Mouse (Mus musculus): ENCODE measurements around the gene Cpt1a. TPM values are rescaled to one million over a fixed set of nuclear protein-coding genes. Genes with fewer than 3 reads are reported as not detected.

Gene Cpt1a
- polyA plus RNA-seq, 1 experiment = 24.1 TPM

DNA sequence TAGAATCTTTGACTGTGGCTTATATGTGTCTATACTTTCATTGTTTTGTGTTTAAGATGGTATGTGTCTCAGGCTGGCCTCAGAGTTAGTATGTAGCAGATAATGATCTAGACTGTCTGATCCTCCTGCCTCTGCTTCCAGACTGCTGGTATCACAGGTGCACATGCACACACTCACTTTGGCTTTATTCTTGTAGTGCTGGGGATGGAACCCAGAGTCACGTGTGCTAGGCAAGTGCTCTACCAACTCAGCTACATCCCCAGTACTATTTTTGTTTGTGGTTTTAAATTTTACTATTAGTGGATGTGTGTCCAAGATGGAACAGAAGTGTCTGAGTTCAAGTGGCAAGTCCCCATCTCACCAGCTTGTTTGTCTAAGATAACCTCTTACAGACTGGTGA, 29.1 kb upstream of the Cpt1a start:
- 94% methylated on average over 1 of the region's 1 CpGs for WGBS
- no peak for TF ChIP-seq POLR2A (IDR thresholded peaks at IDR 0.05; ENCODE audit: borderline replicate concordance, insufficient read depth, low read length)
- TF ChIP-seq CTCF (IDR thresholded peaks at IDR 0.05; ENCODE audit: borderline replicate concordance, insufficient read depth, low read depth, low read length) = no peak

DNA sequence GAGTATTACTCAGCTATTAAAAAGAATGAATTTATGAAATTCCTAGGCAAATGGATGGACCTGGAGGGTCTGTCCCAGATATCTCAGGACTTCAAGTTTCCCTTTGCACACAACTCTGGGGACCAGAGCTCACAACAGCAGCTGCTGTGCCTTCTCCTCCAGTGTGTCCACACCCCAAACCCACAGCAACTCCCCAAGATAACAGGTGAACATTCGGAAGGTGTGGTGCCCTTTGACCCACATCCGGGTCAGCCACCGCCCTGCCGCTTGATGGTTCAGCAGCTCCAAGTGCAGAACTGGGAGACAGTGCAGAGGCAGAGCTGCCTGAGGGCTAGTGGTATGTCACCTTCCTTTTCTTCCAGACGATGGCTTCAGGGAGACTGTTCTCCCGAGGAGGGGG, 26.9 kb upstream of the Cpt1a start:
- no peak for DNase-seq
- TF ChIP-seq CTCF (IDR thresholded peaks at IDR 0.05; ENCODE audit: borderline replicate concordance, insufficient read depth, low read depth, low read length) (no peak), POLR2A (IDR thresholded peaks at IDR 0.05; ENCODE audit: borderline replicate concordance, insufficient read depth, low read length) (no peak)
- Histone ChIP-seq H3K27me3 (ENCODE audit: control insufficient read depth, insufficient read depth, low read length) (no peaks in the 10 kb centered on the region), H3K4me3 (replicated peaks; ENCODE audit: insufficient read depth, low read depth, low read length) (no peak overlapping the region), H3K4me1 (ENCODE audit: control insufficient read depth, insufficient read depth, low read length) (no peaks in the 10 kb centered on the region), H3K27ac (ENCODE audit: insufficient read depth, low read length) (no peak overlapping the region)
- WGBS = 83% methylated on average over 6 of the region's 6 CpGs

More for the DNA sequence above, 29.1 kb upstream of the Cpt1a start:
- Histone ChIP-seq H3K27ac (ENCODE audit: insufficient read depth, low read length) (no peak overlapping the region), H3K4me3 (replicated peaks; ENCODE audit: insufficient read depth, low read depth, low read length) (no peak overlapping the region), H3K27me3 (ENCODE audit: control insufficient read depth, insufficient read depth, low read length) (no peaks in the 10 kb centered on the region), H3K4me1 (ENCODE audit: control insufficient read depth, insufficient read depth, low read length) (peaks cover 4% of the 10 kb centered on the region; the same call in 1 of the 2 replicates)
- no peak for DNase-seq

DNA sequence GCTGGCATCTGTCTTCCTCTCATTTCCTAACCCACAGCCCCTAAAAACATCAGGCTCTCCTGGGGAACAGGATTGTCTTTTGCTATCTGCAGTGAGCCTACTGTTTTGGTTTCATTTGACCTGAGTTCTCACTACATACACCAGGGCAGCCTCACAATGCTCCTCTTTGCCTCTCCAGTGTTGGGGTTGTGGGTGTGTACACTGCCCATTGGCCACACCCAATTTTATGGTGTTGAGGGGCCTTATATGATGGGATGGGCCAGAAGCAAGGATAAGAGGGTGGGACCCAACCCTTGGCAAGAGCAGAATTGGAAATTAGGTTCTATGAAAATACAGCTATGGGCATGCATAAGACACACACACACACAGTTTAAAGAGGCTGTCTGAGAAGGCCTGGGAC, 25.1 kb upstream of the Cpt1a start:
- DNase-seq = no peak
- no peaks in the 10 kb centered on the region for H3K27me3 ChIP-seq (ENCODE audit: control insufficient read depth, insufficient read depth, low read length)
- no peak overlapping the region for H3K27ac ChIP-seq (ENCODE audit: insufficient read depth, low read length)
- TF ChIP-seq CTCF (IDR thresholded peaks at IDR 0.05; ENCODE audit: borderline replicate concordance, insufficient read depth, low read depth, low read length) = no peak
- TF ChIP-seq POLR2A (IDR thresholded peaks at IDR 0.05; ENCODE audit: borderline replicate concordance, insufficient read depth, low read length) = no peak
- H3K4me3 ChIP-seq (replicated peaks; ENCODE audit: insufficient read depth, low read depth, low read length) = no peak overlapping the region
- no peaks in the 10 kb centered on the region for H3K4me1 ChIP-seq (ENCODE audit: control insufficient read depth, insufficient read depth, low read length)

DNA sequence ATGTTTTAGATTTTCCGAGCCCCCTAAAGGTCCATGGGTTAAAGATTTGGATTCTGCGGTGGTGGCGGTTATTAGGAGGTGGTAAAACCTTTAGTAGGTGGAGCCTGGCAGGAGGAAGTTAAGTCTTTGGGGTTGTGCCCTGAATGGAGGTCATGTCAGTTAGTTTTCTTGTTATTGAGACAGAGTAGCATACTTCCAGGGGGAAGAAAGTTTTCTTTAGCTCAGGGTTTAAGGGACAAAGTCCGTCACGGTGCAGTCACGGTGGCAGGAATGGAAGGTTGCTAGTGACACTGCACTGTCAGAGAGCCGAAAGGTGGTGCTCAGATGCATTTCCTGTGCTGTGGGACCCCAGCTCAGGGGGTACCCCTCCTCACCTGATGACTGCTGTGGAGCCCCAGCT, 24.4 kb upstream of the Cpt1a start:
- DNase-seq = no peak
- TF ChIP-seq CTCF (IDR thresholded peaks at IDR 0.05; ENCODE audit: borderline replicate concordance, insufficient read depth, low read depth, low read length) (no peak), POLR2A (IDR thresholded peaks at IDR 0.05; ENCODE audit: borderline replicate concordance, insufficient read depth, low read length) (no peak)
- Histone ChIP-seq H3K27me3 (ENCODE audit: control insufficient read depth, insufficient read depth, low read length) (no peaks in the 10 kb centered on the region), H3K4me3 (replicated peaks; ENCODE audit: insufficient read depth, low read depth, low read length) (no peak overlapping the region), H3K4me1 (ENCODE audit: control insufficient read depth, insufficient read depth, low read length) (no peaks in the 10 kb centered on the region), H3K27ac (ENCODE audit: insufficient read depth, low read length) (no peak overlapping the region)
- 88% methylated on average over 7 of the region's 7 CpGs for WGBS

DNA sequence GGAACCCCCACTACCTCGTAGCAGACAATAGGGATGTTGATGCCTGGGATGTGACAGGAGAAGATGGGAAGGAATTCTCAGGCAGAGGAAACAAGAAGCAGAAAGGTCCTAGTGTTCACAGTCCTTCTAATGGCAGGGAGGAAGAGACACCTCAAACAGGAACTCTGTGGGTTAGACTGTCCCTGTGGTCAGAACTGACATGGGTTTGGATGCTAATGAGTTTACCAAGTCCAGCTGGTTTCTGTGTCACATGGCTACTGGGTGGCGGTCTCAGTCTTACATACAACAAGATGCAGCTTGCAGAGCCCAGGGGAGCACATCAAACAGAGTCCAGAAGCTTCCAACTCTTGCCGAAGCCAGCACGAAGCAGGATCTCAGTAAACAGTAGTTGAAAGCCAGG, 18.1 kb upstream of the Cpt1a start:
- Histone ChIP-seq H3K27me3 (ENCODE audit: control insufficient read depth, insufficient read depth, low read length) (no peaks in the 10 kb centered on the region), H3K27ac (ENCODE audit: insufficient read depth, low read length) (no peak overlapping the region), H3K4me3 (replicated peaks; ENCODE audit: insufficient read depth, low read depth, low read length) (no peak overlapping the region), H3K4me1 (ENCODE audit: control insufficient read depth, insufficient read depth, low read length) (no peaks in the 10 kb centered on the region)
- DNase-seq = no peak
- 60% methylated on average over 4 of the region's 4 CpGs for WGBS
- TF ChIP-seq CTCF (IDR thresholded peaks at IDR 0.05; ENCODE audit: borderline replicate concordance, insufficient read depth, low read depth, low read length) (no peak), POLR2A (IDR thresholded peaks at IDR 0.05; ENCODE audit: borderline replicate concordance, insufficient read depth, low read length) (no peak)

DNA sequence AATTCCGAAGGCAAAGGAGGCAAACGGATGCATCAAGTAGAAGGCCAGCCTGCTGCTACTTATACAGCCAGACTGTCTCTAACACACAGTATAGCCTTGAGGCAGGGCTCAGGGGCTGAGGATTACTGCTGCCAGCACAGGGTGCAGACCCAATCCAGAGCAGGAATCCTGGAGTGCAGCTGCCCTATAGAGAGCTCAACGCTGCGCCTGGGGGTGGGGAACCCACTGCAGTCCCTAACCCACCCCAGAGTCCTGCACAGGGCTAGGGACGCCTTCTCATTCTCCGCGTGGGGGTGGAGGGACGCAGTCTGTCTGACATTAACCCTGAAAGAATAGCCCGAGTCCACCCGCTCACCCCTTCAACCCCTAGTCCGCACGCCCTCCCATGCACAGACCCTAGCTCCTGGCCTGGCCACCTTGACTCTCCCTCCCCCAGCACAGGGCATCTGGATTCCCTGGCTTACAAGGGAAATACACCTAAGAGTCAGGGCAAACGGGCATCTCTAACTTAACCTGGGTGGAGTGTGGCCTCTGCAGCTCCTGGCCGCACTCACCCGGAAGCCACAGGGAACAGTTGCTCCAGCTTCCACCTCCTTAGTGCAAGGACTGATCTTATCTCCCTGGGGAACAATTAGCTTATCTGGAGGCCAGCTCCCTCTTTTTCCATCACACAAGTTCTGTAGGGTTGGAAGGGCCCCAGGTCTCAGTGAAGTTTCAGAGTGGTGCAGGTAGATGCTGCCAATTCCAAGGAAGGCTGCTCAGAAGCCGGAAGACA, 14.8 kb upstream of the Cpt1a start:
- Histone ChIP-seq H3K4me3 (replicated peaks; ENCODE audit: insufficient read depth, low read depth, low read length) (no peak overlapping the region), H3K4me1 (ENCODE audit: control insufficient read depth, insufficient read depth, low read length) (no peaks in the 10 kb centered on the region), H3K27ac (ENCODE audit: insufficient read depth, low read length) (no peak overlapping the region), H3K27me3 (ENCODE audit: control insufficient read depth, insufficient read depth, low read length) (no peaks in the 10 kb centered on the region)
- DNase-seq = no peak
- WGBS = 62% methylated on average over 16 of the region's 16 CpGs
- no peak for TF ChIP-seq POLR2A (IDR thresholded peaks at IDR 0.05; ENCODE audit: borderline replicate concordance, insufficient read depth, low read length)

DNA sequence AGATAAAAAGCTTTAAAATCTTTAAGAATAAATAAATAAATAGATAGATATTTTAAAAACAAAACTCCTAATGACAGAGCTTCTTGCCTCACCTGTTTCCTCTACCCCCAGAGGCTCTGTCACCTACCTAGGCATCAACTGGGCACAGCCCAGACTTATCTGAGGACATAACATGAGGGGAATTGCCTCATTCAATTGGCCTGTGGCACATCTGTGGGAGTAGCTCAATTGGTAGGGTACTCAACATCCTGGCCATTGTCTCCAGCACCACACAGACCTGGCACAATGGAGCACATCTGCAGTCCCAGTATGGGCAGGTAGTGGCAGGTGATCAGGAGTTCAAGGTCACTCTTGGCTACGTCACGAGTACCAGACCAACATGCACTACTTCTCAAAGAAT, 2.8 kb upstream of the Cpt1a start:
- Histone ChIP-seq H3K27me3 (ENCODE audit: control insufficient read depth, insufficient read depth, low read length) (no peaks in the 10 kb centered on the region; the same call in 1 of the 2 replicates), H3K4me1 (ENCODE audit: control insufficient read depth, insufficient read depth, low read length) (no peaks in the 10 kb centered on the region), H3K27ac (ENCODE audit: insufficient read depth, low read length) (no peak overlapping the region), H3K4me3 (replicated peaks; ENCODE audit: insufficient read depth, low read depth, low read length) (no peak overlapping the region)
- WGBS = 98% methylated on average over 2 of the region's 2 CpGs
- TF ChIP-seq CTCF (IDR thresholded peaks at IDR 0.05; ENCODE audit: borderline replicate concordance, insufficient read depth, low read depth, low read length) (no peak), POLR2A (IDR thresholded peaks at IDR 0.05; ENCODE audit: borderline replicate concordance, insufficient read depth, low read length) (no peak)
- no peak for DNase-seq

DNA sequence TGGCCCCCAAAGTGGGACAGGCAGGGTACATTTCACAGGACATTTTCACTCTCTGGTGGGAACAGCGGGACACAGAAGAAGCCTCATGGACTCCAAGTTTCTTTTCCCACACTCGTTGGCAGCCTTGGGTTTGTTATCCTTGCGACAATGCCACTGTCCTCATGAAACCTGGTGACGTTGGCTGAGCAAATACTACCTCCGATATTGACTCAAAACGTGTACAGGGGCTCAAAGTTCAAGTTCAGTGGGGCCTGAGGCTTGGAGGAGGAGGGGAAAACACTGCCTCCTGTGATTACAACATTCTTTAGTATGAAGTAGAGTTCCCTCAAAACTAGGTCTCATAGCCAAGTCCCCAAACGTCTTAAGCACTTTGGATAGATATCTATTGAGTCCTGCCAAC, 2.0 kb upstream of the Cpt1a start:
- TF ChIP-seq POLR2A (IDR thresholded peaks at IDR 0.05; ENCODE audit: borderline replicate concordance, insufficient read depth, low read length) (no peak), CTCF (IDR thresholded peaks at IDR 0.05; ENCODE audit: borderline replicate concordance, insufficient read depth, low read depth, low read length) (no peak)
- 75% methylated on average over 7 of the region's 7 CpGs for WGBS

More for the DNA sequence above, 2.0 kb upstream of the Cpt1a start:
- H3K27me3 ChIP-seq (ENCODE audit: control insufficient read depth, insufficient read depth, low read length) = no peaks in the 10 kb centered on the region; the same call in 1 of the 2 replicates
- no peaks in the 10 kb centered on the region for H3K4me1 ChIP-seq (ENCODE audit: control insufficient read depth, insufficient read depth, low read length)
- DNase-seq = no peak
- no peak overlapping the region for H3K27ac ChIP-seq (ENCODE audit: insufficient read depth, low read length)
- H3K4me3 ChIP-seq (replicated peaks; ENCODE audit: insufficient read depth, low read depth, low read length) = no peak overlapping the region
